21 mouse cellular contexts compared by ENCODE assay signal in genomic region chr1:55411079-55411478, GRCm38 (mm10). TPM values are rescaled to one million over a fixed set of nuclear protein-coding genes. Genes with fewer than 3 reads are reported as not detected.
DNase-seq lines count a peak whose midpoint lies in the region; ATAC-seq lines count a peak whose summit lies in the region.
"Had no signal": no experiment of that assay in that cellular context is flagged by ENCODE, and none has a peak within 500 bp of the region (broad histone marks: within the 10 kb centered on the region; RNA-seq: fewer than 3 reads in every experiment).

No protein-coding gene starts in this region.

- WGBS in midbrain, embryonic 11.5 days, result 66% methylated on average over 2 of the region's 2 CpGs
- WGBS in midbrain, embryonic 13.5 days, result 69% methylated on average over 2 of the region's 2 CpGs

- intact Hi-C loops in heart, postnatal 10 days (cut with DNase I), result no loop called here

- peaks cover 7% of the 10 kb centered on the region; the same call in 1 of the 2 replicates for H3K27me3 ChIP-seq in midbrain, embryonic 11.5 days (ENCODE audit: control insufficient read depth, insufficient read depth, low read length)
- H3K27me3 ChIP-seq in midbrain, embryonic 13.5 days, result 0 out of 2 replicates have a peak, but pooled peaks cover 4% of the 10 kb centered on the region
- H3K27me3 ChIP-seq: Patski had no signal

- H3K4me1 ChIP-seq in midbrain, embryonic 11.5 days (ENCODE audit: control insufficient read depth, insufficient read depth, low read length), result peaks cover 5% of the 10 kb centered on the region
- H3K4me1 ChIP-seq in midbrain, embryonic 13.5 days (replicated peaks), result peaks cover 16% of the 10 kb centered on the region

- H3K27ac ChIP-seq in midbrain, embryonic 11.5 days (ENCODE audit: low read depth, low read length), result no peak overlapping the region
- H3K27ac ChIP-seq in midbrain, embryonic 13.5 days, result no peak overlapping the region

- no peak overlapping the region for H3K4me3 ChIP-seq in midbrain, embryonic 11.5 days (ENCODE audit: low read depth, low read length)
- no peak overlapping the region for H3K4me3 ChIP-seq in midbrain, embryonic 13.5 days (replicated peaks)

- H3K9me3 ChIP-seq in midbrain, embryonic 11.5 days (ENCODE audit: control insufficient read depth, low read length), result no peaks in the 10 kb centered on the region; the same call in 1 of the 2 replicates
- H3K9me3 ChIP-seq in midbrain, embryonic 13.5 days, result no peaks in the 10 kb centered on the region

- peak; percentile 63 for DNase-seq in heart, adult 11 months
- DNase-seq in heart, postnatal 10 days, result no peak
- peak; percentile 66 for DNase-seq in midbrain, embryonic 11.5 days (ENCODE audit: low spot score, missing footprints)
- DNase-seq: adrenal gland, adult 2 months; adrenal gland, adult 8-10 months; adrenal gland, postnatal 10 days; adrenal gland, postnatal 14 days; adrenal gland, postnatal 25 days; adrenal gland, postnatal 36 days; B cell, adult 2 months; cerebellum, adult 11 months; cerebellum, adult 11-12 months; cerebellum, adult 18-20 months had no signal

- H3K36me3 ChIP-seq in midbrain, embryonic 11.5 days (ENCODE audit: control insufficient read depth, insufficient read depth, low read length), result no peaks in the 10 kb centered on the region
- no peaks in the 10 kb centered on the region for H3K36me3 ChIP-seq in midbrain, embryonic 13.5 days
- H3K36me3 ChIP-seq: G1E had no signal

- H3K4me2 ChIP-seq in midbrain, embryonic 11.5 days, result no peak overlapping the region
- no peak overlapping the region for H3K4me2 ChIP-seq in midbrain, embryonic 13.5 days (replicated peaks)

- ATAC-seq in midbrain, embryonic 11.5 days (ENCODE audit: low FRiP score), result no peak
- ATAC-seq in midbrain, embryonic 13.5 days, result no peak
- ATAC-seq: activated CD4-positive, CD25-positive, alpha-beta regulatory T cell, adult 4 months; Patski had no signal

- H3K9ac ChIP-seq in midbrain, embryonic 11.5 days (ENCODE audit: low read length), result no peak overlapping the region
- H3K9ac ChIP-seq in midbrain, embryonic 13.5 days (replicated peaks), result no peak overlapping the region

RNA-seq across cellular contexts. Expression of gene Plcl1, which starts 5.4 kb away (rescaled TPM):
- 1 to 10 TPM; 5.0 to 6.2 TPM for total RNA-seq in heart, postnatal 10 days (2021)
- 1.7 TPM in 2 replicates for polyA plus RNA-seq in midbrain, embryonic 11.5 days (2014; fragmentation: Nextera tagmentation; extraction: Ambion mirVana)
- polyA plus RNA-seq in midbrain, embryonic 13.5 days (2015; fragmentation: Nextera tagmentation; extraction: Ambion mirVana), result 3.5 and 3.7 TPM in 2 replicates
- total RNA-seq: MEL had no signal
- polyA plus RNA-seq: G1E had no signal

RNA-seq across cellular contexts. Expression of gene Boll, which starts 47.8 kb away (rescaled TPM):
- not detected for total RNA-seq in heart, postnatal 10 days (2021)
- polyA plus RNA-seq in midbrain, embryonic 11.5 days (2014; fragmentation: Nextera tagmentation; extraction: Ambion mirVana), result 0.33 TPM in 1 of 2 replicates, not detected in the other
- 0.55 and 0.62 TPM in 2 replicates for polyA plus RNA-seq in midbrain, embryonic 13.5 days (2015; fragmentation: Nextera tagmentation; extraction: Ambion mirVana)
- total RNA-seq: adrenal gland, adult 2 months; adrenal gland, postnatal 10 days; CH12.LX; MEL had no signal
- polyA plus RNA-seq: adrenal gland, adult 2 months; brain, embryonic 14.5 days; C2C12; G1E; Patski had no signal

Comparison
In these comparisons a context has a peak if more than half of its experiments do, and no peak if none do; other contexts are left out.
1. DNase-seq: peak in heart, adult 11 months (single experiment) and midbrain, embryonic 11.5 days (single experiment); none in heart, postnatal 10 days (0 of 2).